In genomic region chr12:82166101-82166571, GRCm38 (mm10) we compare ENCODE assay signal across 8 mouse cellular contexts. TPM values are rescaled to one million over a fixed set of nuclear protein-coding genes. Genes with fewer than 3 reads are reported as not detected.
DNase-seq lines count a peak whose midpoint lies in the region; ATAC-seq and TF ChIP-seq lines count a peak whose summit lies in the region.

No protein-coding gene starts in this region.

- TF ChIP-seq POLR2A in brain, embryonic 14.5 days (IDR thresholded peaks at IDR 0.05; ENCODE audit: borderline replicate concordance, extremely low read depth, insufficient read depth, insufficient read length, poor library complexity, severe bottlenecking), result no peak

- H3K4me2 ChIP-seq in midbrain, postnatal 0 days (ENCODE audit: low read depth, low read length, poor library complexity, severe bottlenecking), result peak overlapping the region; percentile 18; the same call in 1 of the 2 replicates

- no peaks in the 10 kb centered on the region for H3K27me3 ChIP-seq in midbrain, postnatal 0 days (ENCODE audit: insufficient read depth, low read length)

- DNase-seq in heart, adult 11 months, result peak; percentile 83
- no peak for DNase-seq in heart, postnatal 4 days
- DNase-seq in brain, embryonic 14.5 days (ENCODE audit: low read depth), result peak; percentile 68
- peak; percentile 77 for DNase-seq in induced T-regulatory cell, adult 2 months (ENCODE audit: low read depth)
- DNase-seq in midbrain, postnatal 0 days (ENCODE audit: low spot score), result no peak
- DNase-seq in left cerebral cortex, adult 18-20 months (ENCODE audit: low spot score in 2 of 2), result no peak
- DNase-seq in urinary bladder, postnatal 25 days (ENCODE audit: low spot score), result no peak
- no peak for DNase-seq in layer of hippocampus, adult 9-11 months

- H3K27ac ChIP-seq in midbrain, postnatal 0 days (ENCODE audit: low read depth, low read length), result no peak overlapping the region

- ATAC-seq in midbrain, postnatal 0 days (ENCODE audit: low FRiP score), result no peak

- no peaks in the 10 kb centered on the region for H3K36me3 ChIP-seq in midbrain, postnatal 0 days (ENCODE audit: insufficient read depth, low read length)

- H3K4me3 ChIP-seq in midbrain, postnatal 0 days (ENCODE audit: low read depth, low read length), result no peak overlapping the region

- H3K4me1 ChIP-seq in midbrain, postnatal 0 days (ENCODE audit: insufficient read depth, low read length), result 0 out of 2 replicates have a peak, but pooled peaks cover 3% of the 10 kb centered on the region

- 22% methylated on average over 14 of the region's 14 CpGs for WGBS in midbrain, postnatal 0 days

- H3K9ac ChIP-seq in midbrain, postnatal 0 days (replicated peaks; ENCODE audit: low read length, poor library complexity, severe bottlenecking), result no peak overlapping the region

- H3K9me3 ChIP-seq in midbrain, postnatal 0 days (ENCODE audit: low read length), result no peaks in the 10 kb centered on the region

- no peak for TF ChIP-seq CTCF in brain, embryonic 14.5 days (IDR thresholded peaks at IDR 0.05; ENCODE audit: borderline replicate concordance, extremely low read depth, insufficient read depth, insufficient read length)
- TF ChIP-seq CTCF in midbrain, postnatal 0 days (IDR thresholded peaks at IDR 0.05), result no peak

RNA-seq across cellular contexts. Expression of gene Sipa1l1, which starts 3.0 kb away (rescaled TPM):
- 10 to 100 TPM; 28.4 to 29.0 TPM for total RNA-seq in heart, postnatal 4 days (2021)
- 22.8 and 24.1 TPM in 2 replicates for polyA plus RNA-seq in brain, embryonic 14.5 days (2012; rRNA removed)
- total RNA-seq in midbrain, postnatal 0 days (2014; rRNA removed), result 22.2 and 25.6 TPM in 2 replicates
- polyA plus RNA-seq in midbrain, postnatal 0 days (2015; fragmentation: Nextera tagmentation; extraction: Ambion mirVana), result 6.2 and 7.1 TPM in 2 replicates
- total RNA-seq in left cerebral cortex, adult 18-20 months (2021), result 100 to 1,000 TPM; 288 to 302 TPM

Comparison
In these comparisons a context has a peak if more than half of its experiments do, and no peak if none do; other contexts are left out.
1. DNase-seq: peak in heart, adult 11 months (single experiment), brain, embryonic 14.5 days (single experiment) and induced T-regulatory cell, adult 2 months (single experiment); none in heart, postnatal 4 days (single experiment), midbrain, postnatal 0 days (single experiment), left cerebral cortex, adult 18-20 months (0 of 2), urinary bladder, postnatal 25 days (single experiment) and layer of hippocampus, adult 9-11 months (single experiment).
2. RNA of gene Sipa1l1, which starts 3.0 kb away (total RNA-seq): 288 to 302 TPM in left cerebral cortex, adult 18-20 months; 28.4 to 29.0 TPM in heart, postnatal 4 days and 22.2 to 25.6 TPM in midbrain, postnatal 0 days; every median in the first group is over 4 times any median in the second.